Mouse (Mus musculus) NIH3T3 (cell line): ENCODE data around the gene Ifna14.
"Not testable (repeated sequence)": the region's sequence is repeated elsewhere in the genome, so short reads cannot be mapped to it uniquely, and the experiment has no call there.

Experiments
- DNase-seq: peaks from one replicate; pipeline ENCODE4 v3.0.0-alpha.2; 2012; ENCODE audit warnings: low read depth

Ifna14 gene

GRCm38 (mm10) chr4:88571698-88572097 lies at the start of gene Ifna14:
TSS of gene Ifna14 (minus strand) at chr4:88571798.
- no peak for DNase-seq

- no peak for DNase-seq
Observed at GRCm38 (mm10) chr4:88603276-88603675, 31.7 kb upstream of the Ifna14 start, which contains the start of gene Ifna12. TSS of gene Ifna12 (minus strand) at chr4:88603376.

- DNase-seq = no peak
Observed at GRCm38 (mm10) chr4:88592285-88592684, 20.7 kb upstream of the Ifna14 start, which contains the start of gene Ifna9. TSS of gene Ifna9 (minus strand) at chr4:88592385.

- DNase-seq = no peak
Observed at GRCm38 (mm10) chr4:88561791-88562190, 9.8 kb downstream of the Ifna14 start.

- DNase-seq = not testable (repeated sequence)
Observed at GRCm38 (mm10) chr4:88558145-88558544, 13.5 kb downstream of the Ifna14 start, which contains the start of gene Ifna15. TSS of gene Ifna15 (minus strand) at chr4:88558245.

- DNase-seq = peak; percentile 97
Observed at GRCm38 (mm10) chr4:88550161-88550945, 21.2 kb downstream of the Ifna14 start.

GRCm38 (mm10) chr4:88547986-88548385 lies 23.6 kb downstream of the Ifna14 start:
- no peak for DNase-seq

- peak; percentile 93 for DNase-seq
Observed at GRCm38 (mm10) chr4:88543649-88544234, 27.9 kb downstream of the Ifna14 start.

- peak; percentile 93 for DNase-seq
Observed at GRCm38 (mm10) chr4:88537328-88537727, 34.3 kb downstream of the Ifna14 start.

GRCm38 (mm10) chr4:88536640-88537039 lies 35.0 kb downstream of the Ifna14 start:
- DNase-seq = peak; percentile 65

- no peak for DNase-seq
Observed at GRCm38 (mm10) chr4:88535742-88536141, 35.9 kb downstream of the Ifna14 start.

GRCm38 (mm10) chr4:88534903-88535302 lies 36.7 kb downstream of the Ifna14 start:
- DNase-seq = no peak

GRCm38 (mm10) chr4:88533499-88533898 lies 38.1 kb downstream of the Ifna14 start:
- no peak for DNase-seq

GRCm38 (mm10) chr4:88530892-88531291 lies 40.7 kb downstream of the Ifna14 start:
- peak; percentile 74 for DNase-seq

GRCm38 (mm10) chr4:88530271-88530670 lies 41.3 kb downstream of the Ifna14 start:
- DNase-seq = peak; percentile 73

GRCm38 (mm10) chr4:88526379-88527049 lies 45.1 kb downstream of the Ifna14 start:
- no peak for DNase-seq

GRCm38 (mm10) chr4:88525393-88525792 lies 46.2 kb downstream of the Ifna14 start:
- no peak for DNase-seq

GRCm38 (mm10) chr4:88523241-88523640 lies 48.4 kb downstream of the Ifna14 start:
- peak; percentile 69 for DNase-seq

- DNase-seq = no peak
Observed at GRCm38 (mm10) chr4:88522674-88523073, 48.9 kb downstream of the Ifna14 start, which contains the start of gene Ifnb1. TSS of gene Ifnb1 (minus strand) at chr4:88522774.
